Mouse (Mus musculus) erythroblast, embryonic 14.5 days (primary cell): ENCODE measurements around the gene Golga1.

Experiments used
- GATA1 ChIP-seq: IDR thresholded peaks from 2 replicates; pipeline ENCODE4 v1.6.1; 2012; ENCODE audit warnings: low read length, inconsistent platforms, mixed read lengths
- TAL1 ChIP-seq: IDR thresholded peaks from 3 replicates; pipeline ENCODE4 v1.6.1; 2012; ENCODE audit warnings: low read length, inconsistent platforms, mixed read lengths

GRCm38 (mm10) chr2:38986580-38986979 is 78.8 kb downstream of the Golga1 start:
- TF ChIP-seq GATA1, result no peak
- TF ChIP-seq TAL1, result no peak
